Mouse (Mus musculus) MEL-GATA-1-ER (cell line): ENCODE results near the gene Gm20873.
"Not testable (repeated sequence)": the region's sequence is repeated elsewhere in the genome, so short reads cannot be mapped to it uniquely, and the experiment has no call there.

Experiments
- DNase-seq: peaks from one replicate; pipeline ENCODE4 v3.0.0-alpha.2; 2012; ENCODE audit warnings: low read depth; ENCODE audit errors: extremely low read depth

Gene Gm20873

GRCm38 (mm10) chrY:6266798-6267197, at the start of gene Gm20873:
Gene Gm20873, plus strand, starts transcription at chrY:6267098.
- not testable (repeated sequence) for DNase-seq

- DNase-seq = not testable (repeated sequence)
Observed at GRCm38 (mm10) chrY:6237895-6238294, 29.0 kb upstream of the Gm20873 start, which contains the start of gene Gm21746. Gene Gm21746, minus strand, starts transcription at chrY:6237995.
